Mouse (Mus musculus): Measurements from ENCODE around the gene AC129217.1. TPM values are rescaled to one million over a fixed set of nuclear protein-coding genes. Genes with fewer than 3 reads are reported as not detected.
"Not testable (repeated sequence)": the region's sequence is repeated elsewhere in the genome, so short reads cannot be mapped to it uniquely, and the experiment has no call there.

The AC129217.1 gene
- polyA plus RNA-seq, 1 experiment from 2014 or later, result not detected

- H3K9ac ChIP-seq, result no peak overlapping the region
- no peak overlapping the region for H3K27ac ChIP-seq
- H3K4me3 ChIP-seq (replicated peaks), result no peak overlapping the region
- no peaks in the 10 kb centered on the region for H3K9me3 ChIP-seq
- no peak for ATAC-seq (ENCODE audit: low FRiP score)
- H3K4me2 ChIP-seq, result no peak overlapping the region
- WGBS, result 66% methylated on average over 10 of the region's 10 CpGs
- H3K36me3 ChIP-seq (replicated peaks), result peaks cover 15% of the 10 kb centered on the region
- H3K27me3 ChIP-seq, result peaks cover 4% of the 10 kb centered on the region; the same call in 1 of the 2 replicates
- H3K4me1 ChIP-seq, result no peaks in the 10 kb centered on the region
These were observed 22.8 kb downstream of the AC129217.1 start for GRCm38 (mm10) chr19:8852236-8852928.

GRCm38 (mm10) chr19:8853117-8853516, 23.5 kb downstream of the AC129217.1 start:
- 95% methylated on average over 3 of the region's 3 CpGs for WGBS
- Histone ChIP-seq H3K4me1 (no peaks in the 10 kb centered on the region), H3K27ac (no peak overlapping the region), H3K36me3 (replicated peaks) (peaks cover 9% of the 10 kb centered on the region), H3K9ac (no peak overlapping the region), H3K4me3 (replicated peaks) (no peak overlapping the region), H3K27me3 (peaks cover 4% of the 10 kb centered on the region; the same call in 1 of the 2 replicates), H3K9me3 (no peaks in the 10 kb centered on the region), H3K4me2 (no peak overlapping the region)
- ATAC-seq (ENCODE audit: low FRiP score), result no peak

GRCm38 (mm10) chr19:8857689-8858088, 28.1 kb downstream of the AC129217.1 start:
- Histone ChIP-seq H3K4me1 (no peaks in the 10 kb centered on the region), H3K4me2 (no peak overlapping the region), H3K27ac (no peak overlapping the region), H3K9ac (no peak overlapping the region), H3K36me3 (replicated peaks) (no peaks in the 10 kb centered on the region), H3K27me3 (no peaks in the 10 kb centered on the region), H3K9me3 (no peaks in the 10 kb centered on the region), H3K4me3 (replicated peaks) (no peak overlapping the region)
- 50% methylated on average over 4 of the region's 4 CpGs for WGBS
- no peak for ATAC-seq (ENCODE audit: low FRiP score)

GRCm38 (mm10) chr19:8859018-8859417, 29.4 kb downstream of the AC129217.1 start:
- Histone ChIP-seq H3K4me1 (no peaks in the 10 kb centered on the region), H3K36me3 (replicated peaks) (no peaks in the 10 kb centered on the region), H3K4me3 (replicated peaks) (no peak overlapping the region), H3K27me3 (no peaks in the 10 kb centered on the region), H3K9ac (no peak overlapping the region), H3K27ac (no peak overlapping the region), H3K4me2 (no peak overlapping the region), H3K9me3 (no peaks in the 10 kb centered on the region)
- 18% methylated on average over 1 of the region's 1 CpGs for WGBS
- no peak for ATAC-seq (ENCODE audit: low FRiP score)

- Histone ChIP-seq H3K4me2 (no peak overlapping the region), H3K4me1 (no peaks in the 10 kb centered on the region), H3K27ac (no peak overlapping the region), H3K9ac (no peak overlapping the region), H3K36me3 (replicated peaks) (no peaks in the 10 kb centered on the region), H3K9me3 (no peaks in the 10 kb centered on the region), H3K27me3 (no peaks in the 10 kb centered on the region), H3K4me3 (replicated peaks) (no peak overlapping the region)
- 85% methylated on average over 6 of the region's 6 CpGs for WGBS
- ATAC-seq (ENCODE audit: low FRiP score), result no peak
These were observed 34.7 kb downstream of the AC129217.1 start for GRCm38 (mm10) chr19:8864265-8864664.

- ATAC-seq (ENCODE audit: low FRiP score); H3K9me3 ChIP-seq; H3K9ac ChIP-seq; H3K27me3 ChIP-seq; H3K27ac ChIP-seq; H3K4me3 ChIP-seq (replicated peaks): not testable (repeated sequence)
- H3K36me3 ChIP-seq (replicated peaks), result peaks cover 24% of the 10 kb centered on the region
- peak overlapping the region; percentile 95; the same call in 1 of the 2 replicates for H3K4me2 ChIP-seq
- peaks cover 10% of the 10 kb centered on the region for H3K4me1 ChIP-seq
- WGBS, result 58% methylated on average over 3 of the region's 3 CpGs
These were observed 40.8 kb downstream of the AC129217.1 start for GRCm38 (mm10) chr19:8870381-8870780.

- Histone ChIP-seq H3K4me3 (replicated peaks) (peak overlapping the region; percentile 97), H3K27ac (peak overlapping the region; percentile 57), H3K9ac (peak overlapping the region; percentile 97), H3K36me3 (replicated peaks) (peaks cover 28% of the 10 kb centered on the region), H3K27me3 (no peaks in the 10 kb centered on the region), H3K9me3 (no peaks in the 10 kb centered on the region), H3K4me1 (peaks cover 10% of the 10 kb centered on the region), H3K4me2 (peak overlapping the region; percentile 95)
- WGBS, result 59% methylated on average over 9 of the region's 9 CpGs
- peak; percentile 47 for ATAC-seq (ENCODE audit: low FRiP score)
These were observed 41.3 kb downstream of the AC129217.1 start for GRCm38 (mm10) chr19:8870838-8871237.

GRCm38 (mm10) chr19:8871267-8872186, 42.0 kb downstream of the AC129217.1 start, which contains the start of gene Ubxn1:
Gene Ubxn1, plus strand, starts transcription at chr19:8871496.
- Histone ChIP-seq H3K4me3 (replicated peaks) (peak within 1 kb of the TSS; percentile 97), H3K27me3 (no peaks in the 10 kb centered on the region), H3K36me3 (replicated peaks) (peaks cover 35% of the 10 kb centered on the region), H3K27ac (peak within 1 kb of the TSS; percentile 78), H3K4me2 (peak within 1 kb of the TSS; percentile 95), H3K4me1 (peaks cover 10% of the 10 kb centered on the region), H3K9me3 (no peaks in the 10 kb centered on the region), H3K9ac (peak within 1 kb of the TSS; percentile 97)
- WGBS, result 1% methylated on average over 59 of the region's 59 CpGs
- peak; percentile 99 for ATAC-seq (ENCODE audit: low FRiP score)

GRCm38 (mm10) chr19:8872266-8872840, 42.8 kb downstream of the AC129217.1 start:
- Histone ChIP-seq H3K27ac (no peak overlapping the region), H3K4me1 (peaks cover 10% of the 10 kb centered on the region), H3K9me3 (no peaks in the 10 kb centered on the region)

GRCm38 (mm10) chr19:8875031-8875430, 45.5 kb downstream of the AC129217.1 start:
- WGBS, result 93% methylated on average over 7 of the region's 7 CpGs
- peaks cover 42% of the 10 kb centered on the region for H3K36me3 ChIP-seq (replicated peaks)
- no peak for ATAC-seq (ENCODE audit: low FRiP score)

More at GRCm38 (mm10) chr19:8872266-8872840, 42.8 kb downstream of the AC129217.1 start:
- Histone ChIP-seq H3K4me3 (replicated peaks) (peak overlapping the region; percentile 97), H3K4me2 (peak overlapping the region; percentile 95), H3K27me3 (no peaks in the 10 kb centered on the region), H3K36me3 (replicated peaks) (peaks cover 42% of the 10 kb centered on the region), H3K9ac (peak overlapping the region; percentile 97)
- WGBS, result 85% methylated on average over 10 of the region's 10 CpGs
- no peak for ATAC-seq (ENCODE audit: low FRiP score)

GRCm38 (mm10) chr19:8880311-8881033, 50.9 kb downstream of the AC129217.1 start, which contains the start of gene Uqcc3:
Gene Uqcc3, minus strand, starts transcription at chr19:8880923.
- under 1% methylated on average over 42 of the region's 42 CpGs for WGBS
- H3K4me3 ChIP-seq (replicated peaks), result peak within 1 kb of the TSS; percentile 77
- ATAC-seq (ENCODE audit: low FRiP score), result peak; percentile 97

More at GRCm38 (mm10) chr19:8875031-8875430, 45.5 kb downstream of the AC129217.1 start:
- H3K27ac ChIP-seq, result no peak overlapping the region
- H3K9ac ChIP-seq, result no peak overlapping the region
- no peaks in the 10 kb centered on the region for H3K27me3 ChIP-seq
- peaks cover 17% of the 10 kb centered on the region for H3K4me1 ChIP-seq
- no peaks in the 10 kb centered on the region for H3K9me3 ChIP-seq
- no peak overlapping the region for H3K4me3 ChIP-seq (replicated peaks)
- H3K4me2 ChIP-seq, result no peak overlapping the region

More at GRCm38 (mm10) chr19:8880311-8881033, 50.9 kb downstream of the AC129217.1 start, which contains the start of gene Uqcc3:
- Histone ChIP-seq H3K27me3 (no peaks in the 10 kb centered on the region), H3K9ac (peak within 1 kb of the TSS; percentile 89), H3K9me3 (no peaks in the 10 kb centered on the region), H3K4me1 (peaks cover 11% of the 10 kb centered on the region), H3K27ac (peak within 1 kb of the TSS; percentile 80), H3K4me2 (peak within 1 kb of the TSS; percentile 84), H3K36me3 (replicated peaks) (peaks cover 17% of the 10 kb centered on the region)

All from forebrain, embryonic 12.5 days (tissue).